25 mouse cellular contexts compared by ENCODE assay signal in the genomic region with DNA sequence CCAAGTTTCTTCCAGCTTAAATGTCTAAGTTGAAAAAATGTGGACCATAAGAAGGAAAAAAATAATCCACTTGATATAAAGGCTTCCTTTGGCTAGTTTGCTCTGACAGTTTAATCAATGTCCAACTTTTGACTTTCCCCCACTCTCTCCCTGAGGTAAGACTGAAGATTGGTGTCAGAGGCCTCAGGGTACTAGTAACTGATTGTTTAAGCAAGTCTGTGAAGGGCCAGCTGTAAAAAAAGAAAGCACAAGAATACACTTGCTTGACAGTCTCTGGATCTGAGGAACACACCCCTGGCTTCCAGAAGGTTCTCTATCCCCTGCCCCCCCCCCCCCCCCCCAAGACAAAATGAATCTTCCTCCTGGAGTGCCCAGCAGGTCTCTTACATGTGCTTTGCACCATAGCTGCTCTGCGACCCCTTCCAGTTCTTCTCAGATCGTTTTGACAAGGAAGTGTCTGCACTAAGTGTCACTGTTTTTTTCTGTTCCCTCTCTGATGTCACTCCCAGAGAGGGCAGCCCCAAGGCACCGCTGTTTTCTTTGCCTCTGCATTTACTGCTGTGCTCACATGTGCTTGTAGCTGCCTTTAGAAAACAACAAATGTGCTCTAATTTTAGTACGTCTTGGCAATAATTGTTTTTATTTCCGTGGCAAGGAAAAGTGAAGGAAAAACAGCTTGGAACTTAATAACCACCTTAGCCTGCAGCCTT.
DNase-seq lines count a peak whose midpoint lies in the region; ATAC-seq lines count a peak whose summit lies in the region.
"Had no signal": no experiment of that assay in that cellular context is flagged by ENCODE, and none has a peak within 500 bp of the region (broad histone marks: within the 10 kb centered on the region; RNA-seq: fewer than 3 reads in every experiment).

No protein-coding gene starts in this region.

- no peaks in the 10 kb centered on the region for H3K9me3 ChIP-seq in kidney, embryonic 14.5 days (ENCODE audit: control insufficient read depth, low read length)
- no peaks in the 10 kb centered on the region for H3K9me3 ChIP-seq in kidney, embryonic 15.5 days (replicated peaks)
- H3K9me3 ChIP-seq: embryonic facial prominence, embryonic 10.5 days; embryonic facial prominence, embryonic 13.5 days; forebrain, embryonic 12.5 days; forebrain, embryonic 15.5 days; hindbrain, embryonic 12.5 days had no signal

- DNase-seq in kidney, adult 11 months: peak; percentile 26
- peak; percentile 22 for DNase-seq in adipocyte (ENCODE audit: low spot score)
- peak; percentile 30 for DNase-seq in kidney, postnatal 10 days
- DNase-seq in left cerebral cortex, adult 9 months (ENCODE audit: low spot score in 2 of 2): no peak
- DNase-seq in B cell, adult 2 months: no peak
- DNase-seq in layer of hippocampus, postnatal 14 days (ENCODE audit: low spot score in 2 of 2): no peak
- DNase-seq: adrenal gland, adult 8-10 months; adrenal gland, postnatal 25 days; cerebellum, adult 11 months; cerebellum, adult 2 months; cerebellum, adult 9-11 months; cerebellum, postnatal 25 days; gastrocnemius, postnatal 10 days; heart, adult 11 months had no signal

- no peak overlapping the region for H3K27ac ChIP-seq in kidney, embryonic 14.5 days (ENCODE audit: low read depth, low read length)
- H3K27ac ChIP-seq in kidney, embryonic 15.5 days: peak overlapping the region; percentile 62; the same call in 1 of the 2 replicates
- H3K27ac ChIP-seq: embryonic facial prominence, embryonic 10.5 days; embryonic facial prominence, embryonic 13.5 days; forebrain, embryonic 12.5 days; forebrain, embryonic 15.5 days; hindbrain, embryonic 12.5 days had no signal

- 11% methylated on average over 5 of the region's 5 CpGs for WGBS in kidney, embryonic 14.5 days
- WGBS in kidney, embryonic 15.5 days: 14% methylated on average over 5 of the region's 5 CpGs

- no peak overlapping the region for H3K4me3 ChIP-seq in kidney, embryonic 14.5 days (ENCODE audit: low read length)
- H3K4me3 ChIP-seq in kidney, embryonic 15.5 days (replicated peaks): no peak overlapping the region
- H3K4me3 ChIP-seq: embryonic facial prominence, embryonic 10.5 days; embryonic facial prominence, embryonic 13.5 days; erythroblast, embryonic 14.5 days; forebrain, embryonic 12.5 days; forebrain, embryonic 15.5 days; hindbrain, embryonic 12.5 days had no signal

- H3K9ac ChIP-seq in kidney, embryonic 14.5 days (ENCODE audit: low read depth, low read length): no peak overlapping the region
- H3K9ac ChIP-seq in kidney, embryonic 15.5 days: no peak overlapping the region
- H3K9ac ChIP-seq: embryonic facial prominence, embryonic 13.5 days; forebrain, embryonic 12.5 days; forebrain, embryonic 15.5 days; hindbrain, embryonic 12.5 days had no signal

- no peaks in the 10 kb centered on the region for H3K36me3 ChIP-seq in kidney, embryonic 14.5 days (ENCODE audit: control insufficient read depth, insufficient read depth, low read length)
- H3K36me3 ChIP-seq in kidney, embryonic 15.5 days: no peaks in the 10 kb centered on the region
- H3K36me3 ChIP-seq: embryonic facial prominence, embryonic 10.5 days; embryonic facial prominence, embryonic 13.5 days; forebrain, embryonic 12.5 days; forebrain, embryonic 15.5 days; hindbrain, embryonic 12.5 days had no signal

- no peak overlapping the region for H3K4me2 ChIP-seq in kidney, embryonic 14.5 days (replicated peaks; ENCODE audit: low read depth, low read length)
- H3K4me2 ChIP-seq in kidney, embryonic 15.5 days: no peak overlapping the region
- H3K4me2 ChIP-seq: embryonic facial prominence, embryonic 13.5 days; forebrain, embryonic 12.5 days; forebrain, embryonic 15.5 days; heart, embryonic 11.5 days; hindbrain, embryonic 12.5 days had no signal

- no peaks in the 10 kb centered on the region for H3K27me3 ChIP-seq in kidney, embryonic 14.5 days (ENCODE audit: control insufficient read depth, insufficient read depth, low read length)
- no peaks in the 10 kb centered on the region for H3K27me3 ChIP-seq in kidney, embryonic 15.5 days
- H3K27me3 ChIP-seq: forebrain, embryonic 12.5 days; forebrain, embryonic 15.5 days; hindbrain, embryonic 12.5 days had no signal

- peaks cover 4% of the 10 kb centered on the region; the same call in 1 of the 2 replicates for H3K4me1 ChIP-seq in kidney, embryonic 14.5 days (ENCODE audit: control insufficient read depth, insufficient read depth, low read length)
- peaks cover 18% of the 10 kb centered on the region for H3K4me1 ChIP-seq in kidney, embryonic 15.5 days
- H3K4me1 ChIP-seq: embryonic facial prominence, embryonic 13.5 days; forebrain, embryonic 12.5 days; forebrain, embryonic 15.5 days; hindbrain, embryonic 12.5 days had no signal

- no peak for ATAC-seq in kidney, embryonic 14.5 days (ENCODE audit: low FRiP score, low TSS enrichment)
- ATAC-seq in kidney, embryonic 15.5 days (replicated peaks; ENCODE audit: low FRiP score): no peak
- ATAC-seq: CD4-positive, CD25-positive, alpha-beta regulatory T cell, adult 4 months; forebrain, embryonic 15.5 days; hindbrain, embryonic 16.5 days had no signal

Comparison
In these comparisons a context has a peak if more than half of its experiments do, and no peak if none do; other contexts are left out.
1. DNase-seq: peak in kidney, adult 11 months (single experiment), adipocyte (single experiment) and kidney, postnatal 10 days (single experiment); none in left cerebral cortex, adult 9 months (0 of 2), B cell, adult 2 months (0 of 2) and layer of hippocampus, postnatal 14 days (0 of 2).